Comparison of ENCODE assay signal across 20 mouse cellular contexts in genomic region chr13:38854986-38855385, GRCm38 (mm10).
DNase-seq lines count a peak whose midpoint lies in the region; ATAC-seq lines count a peak whose summit lies in the region.
"Had no signal": no experiment of that assay in that cellular context is flagged by ENCODE, and none has a peak within 500 bp of the region (broad histone marks: within the 10 kb centered on the region; RNA-seq: fewer than 3 reads in every experiment).

No protein-coding gene starts in this region.

- ATAC-seq in frontal cortex, adult (ENCODE audit: low TSS enrichment) = peak; percentile 79
- ATAC-seq: activated CD4-positive, CD25-positive, alpha-beta regulatory T cell, adult 4 months; CD4-positive, CD25-positive, alpha-beta regulatory T cell, adult 4 months; forebrain, embryonic 13.5 days; forebrain, embryonic 15.5 days; forebrain, postnatal 0 days; Patski had no signal

- DNase-seq in frontal cortex, postnatal 10 days (ENCODE audit: low spot score in 2 of 2) = no peak
- peak; percentile 19 for DNase-seq in right cerebral cortex, adult 18-20 months
- DNase-seq in right cerebral cortex, postnatal 25 days = no peak
- no peak for DNase-seq in cerebellum, postnatal 14 days
- DNase-seq: adrenal gland, adult 8-10 months; adrenal gland, postnatal 14 days; adrenal gland, postnatal 36 days; B cell, adult 2 months; cerebellum, adult 11 months; cerebellum, adult 18-20 months; cerebellum, adult 8-10 months; cerebellum, adult 9-11 months; cerebellum, postnatal 25 days; forebrain, postnatal 0 days had no signal
